In genomic region chr11:69848021-69848420, GRCm38 (mm10) we compare ENCODE assay signal across 9 mouse cellular contexts. TPM values are rescaled to one million over a fixed set of nuclear protein-coding genes. Genes with fewer than 3 reads are reported as not detected.
DNase-seq lines count a peak whose midpoint lies in the region; ATAC-seq lines count a peak whose summit lies in the region.
"Had no signal": no experiment of that assay in that cellular context is flagged by ENCODE, and none has a peak within 500 bp of the region (broad histone marks: within the 10 kb centered on the region; RNA-seq: fewer than 3 reads in every experiment).

No protein-coding gene starts in this region.

- WGBS in heart, embryonic 16.5 days = 98% methylated on average over 6 of the region's 6 CpGs
- WGBS in hindbrain, embryonic 14.5 days = 92% methylated on average over 6 of the region's 6 CpGs
- WGBS in midbrain, embryonic 15.5 days = 98% methylated on average over 6 of the region's 6 CpGs

- H3K27ac ChIP-seq in heart, embryonic 16.5 days (ENCODE audit: low read length) = no peak overlapping the region
- H3K27ac ChIP-seq in hindbrain, embryonic 14.5 days = no peak overlapping the region
- no peak overlapping the region for H3K27ac ChIP-seq in midbrain, embryonic 15.5 days

- peaks cover 30% of the 10 kb centered on the region for H3K36me3 ChIP-seq in heart, embryonic 16.5 days (ENCODE audit: control insufficient read depth, insufficient read depth)
- peaks cover 40% of the 10 kb centered on the region for H3K36me3 ChIP-seq in hindbrain, embryonic 14.5 days (replicated peaks; ENCODE audit: control insufficient read depth, insufficient read depth)
- peaks cover 13% of the 10 kb centered on the region; the same call in 1 of the 2 replicates for H3K36me3 ChIP-seq in midbrain, embryonic 15.5 days (replicated peaks)

- H3K4me3 ChIP-seq in heart, embryonic 16.5 days (ENCODE audit: low read length) = no peak overlapping the region
- H3K4me3 ChIP-seq in hindbrain, embryonic 14.5 days (replicated peaks; ENCODE audit: low read length) = peak overlapping the region; percentile 60
- H3K4me3 ChIP-seq in midbrain, embryonic 15.5 days = peak overlapping the region; percentile 81; the same call in 1 of the 2 replicates

- no peaks in the 10 kb centered on the region for H3K27me3 ChIP-seq in heart, embryonic 16.5 days (ENCODE audit: control insufficient read depth, insufficient read depth, low read length)
- no peaks in the 10 kb centered on the region for H3K27me3 ChIP-seq in hindbrain, embryonic 14.5 days (ENCODE audit: control insufficient read depth, insufficient read depth, low read length)
- H3K27me3 ChIP-seq in midbrain, embryonic 15.5 days (replicated peaks) = no peaks in the 10 kb centered on the region

- H3K9me3 ChIP-seq in heart, embryonic 16.5 days (replicated peaks; ENCODE audit: control insufficient read depth, low read length) = no peaks in the 10 kb centered on the region
- H3K9me3 ChIP-seq in hindbrain, embryonic 14.5 days (ENCODE audit: control insufficient read depth, low read length) = no peaks in the 10 kb centered on the region
- no peaks in the 10 kb centered on the region for H3K9me3 ChIP-seq in midbrain, embryonic 15.5 days

- DNase-seq in heart, adult 8-10 months (ENCODE audit: low spot score) = no peak
- peak; percentile 86 for DNase-seq in cerebellum, adult 9-11 months
- DNase-seq in hindbrain, embryonic 14.5 days (ENCODE audit: low spot score) = no peak
- no peak for DNase-seq in adrenal gland, postnatal 36 days
- no peak for DNase-seq in embryo, embryonic 11 days
- no peak for DNase-seq in left cerebral cortex, postnatal 25 days (ENCODE audit: low spot score in 2 of 2)

- ATAC-seq in heart, embryonic 16.5 days (replicated peaks; ENCODE audit: extremely low read depth, insufficient read depth, low FRiP score) = no peak
- ATAC-seq in hindbrain, embryonic 14.5 days (ENCODE audit: low FRiP score) = no peak
- ATAC-seq in midbrain, embryonic 15.5 days (replicated peaks) = no peak

- intact Hi-C loops in left cerebral cortex, postnatal 25 days (cut with DNase I) = no loop called here

- peaks cover 19% of the 10 kb centered on the region for H3K4me1 ChIP-seq in heart, embryonic 16.5 days (ENCODE audit: control insufficient read depth, insufficient read depth, low read length)
- peaks cover 24% of the 10 kb centered on the region for H3K4me1 ChIP-seq in hindbrain, embryonic 14.5 days (replicated peaks; ENCODE audit: control insufficient read depth, insufficient read depth, low read length)
- H3K4me1 ChIP-seq in midbrain, embryonic 15.5 days = peaks cover 29% of the 10 kb centered on the region

- H3K4me2 ChIP-seq in heart, embryonic 16.5 days (ENCODE audit: low read depth, low read length) = peak overlapping the region; percentile 78
- H3K4me2 ChIP-seq in hindbrain, embryonic 14.5 days (replicated peaks) = peak overlapping the region; percentile 86
- H3K4me2 ChIP-seq in midbrain, embryonic 15.5 days = peak overlapping the region; percentile 92

- no peak overlapping the region for H3K9ac ChIP-seq in heart, embryonic 16.5 days (ENCODE audit: low read length)
- peak overlapping the region; percentile 77; the same call in 1 of the 2 replicates for H3K9ac ChIP-seq in hindbrain, embryonic 14.5 days
- H3K9ac ChIP-seq in midbrain, embryonic 15.5 days = no peak overlapping the region

RNA-seq across cellular contexts. Expression of gene Plscr3, which starts 1.8 kb away (rescaled TPM):
- 72.1 and 74.9 TPM in 2 replicates for polyA plus RNA-seq in heart, embryonic 16.5 days (2015; fragmentation: Nextera tagmentation; extraction: Ambion mirVana)
- 10 to 100 TPM; 20.7 to 25.3 (median 21.7) TPM for total RNA-seq in heart, adult 8-10 months (2022)
- 39.3 and 39.8 TPM in 2 replicates for polyA plus RNA-seq in hindbrain, embryonic 14.5 days (2014; fragmentation: Nextera tagmentation; extraction: Ambion mirVana)
- polyA plus RNA-seq in midbrain, embryonic 15.5 days (2015; fragmentation: Nextera tagmentation; extraction: Ambion mirVana) = 52.3 and 53.5 TPM in 2 replicates
- total RNA-seq in adrenal gland, postnatal 36 days (2021) = 10 to 100 TPM; 49.3 to 50.4 TPM
- total RNA-seq in left cerebral cortex, postnatal 25 days (2021) = 10 to 100 TPM; 15.6 to 19.2 TPM

RNA-seq across cellular contexts. Expression of gene Tmem256, which starts 9.7 kb away (rescaled TPM):
- 258 and 323 TPM in 2 replicates for polyA plus RNA-seq in heart, embryonic 16.5 days (2015; fragmentation: Nextera tagmentation; extraction: Ambion mirVana)
- 100 to 1,000 TPM; 193 to 338 (median 283) TPM for total RNA-seq in heart, adult 8-10 months (2022)
- polyA plus RNA-seq in hindbrain, embryonic 14.5 days (2014; fragmentation: Nextera tagmentation; extraction: Ambion mirVana) = 321 and 409 TPM in 2 replicates
- polyA plus RNA-seq in midbrain, embryonic 15.5 days (2015; fragmentation: Nextera tagmentation; extraction: Ambion mirVana) = 318 and 320 TPM in 2 replicates
- total RNA-seq in adrenal gland, postnatal 36 days (2021) = 100 to 1,000 TPM; 144 to 166 TPM
- 100 to 1,000 TPM; 129 to 134 TPM for total RNA-seq in left cerebral cortex, postnatal 25 days (2021)

RNA-seq across cellular contexts. Expression of gene Nlgn2, which starts 10.4 kb away (rescaled TPM):
- 1.6 and 2.0 TPM in 2 replicates for polyA plus RNA-seq in heart, embryonic 16.5 days (2015; fragmentation: Nextera tagmentation; extraction: Ambion mirVana)
- 1 to 10 TPM; 3.1 to 6.9 (median 4.3) TPM for total RNA-seq in heart, adult 8-10 months (2022)
- polyA plus RNA-seq in hindbrain, embryonic 14.5 days (2014; fragmentation: Nextera tagmentation; extraction: Ambion mirVana) = 22.3 and 24.7 TPM in 2 replicates
- polyA plus RNA-seq in midbrain, embryonic 15.5 days (2015; fragmentation: Nextera tagmentation; extraction: Ambion mirVana) = 24.0 and 24.2 TPM in 2 replicates
- 10 to 100 TPM; 14.4 to 22.3 TPM for total RNA-seq in adrenal gland, postnatal 36 days (2021)
- total RNA-seq in left cerebral cortex, postnatal 25 days (2021) = 100 to 1,000 TPM; 233 to 248 TPM

RNA-seq across cellular contexts. Expression of gene Tnk1, which starts 10.5 kb away (rescaled TPM):
- 0.26 and 0.90 TPM in 2 replicates for polyA plus RNA-seq in heart, embryonic 16.5 days (2015; fragmentation: Nextera tagmentation; extraction: Ambion mirVana)
- total RNA-seq in heart, adult 8-10 months (2022) = under 1 TPM in 1 of 4 experiments, not detected in 3; 0.23 TPM
- polyA plus RNA-seq in hindbrain, embryonic 14.5 days (2014; fragmentation: Nextera tagmentation; extraction: Ambion mirVana) = not detected in 2 replicates
- polyA plus RNA-seq in midbrain, embryonic 15.5 days (2015; fragmentation: Nextera tagmentation; extraction: Ambion mirVana) = 0.10 and 0.28 TPM in 2 replicates
- total RNA-seq in adrenal gland, postnatal 36 days (2021) = not detected
- total RNA-seq in left cerebral cortex, postnatal 25 days (2021) = under 1 TPM in 1 of 2 experiments, not detected in 1; 0.27 TPM

RNA-seq across cellular contexts. Expression of gene Spem1, which starts 26.0 kb away (rescaled TPM):
- not detected in 2 replicates for polyA plus RNA-seq in heart, embryonic 16.5 days (2015; fragmentation: Nextera tagmentation; extraction: Ambion mirVana)
- not detected for total RNA-seq in heart, adult 8-10 months (2022)
- polyA plus RNA-seq in hindbrain, embryonic 14.5 days (2014; fragmentation: Nextera tagmentation; extraction: Ambion mirVana) = 0.40 and 0.44 TPM in 2 replicates
- polyA plus RNA-seq in midbrain, embryonic 15.5 days (2015; fragmentation: Nextera tagmentation; extraction: Ambion mirVana) = 0.55 and 0.65 TPM in 2 replicates
- total RNA-seq in adrenal gland, postnatal 36 days (2021) = not detected
- total RNA-seq in left cerebral cortex, postnatal 25 days (2021) = under 1 TPM in 1 of 2 experiments, not detected in 1; 0.43 TPM
- total RNA-seq: hematopoietic stem cell, adult 5-6 weeks had no signal

Comparison
In these comparisons a context has a peak if more than half of its experiments do, and no peak if none do; other contexts are left out.
1. RNA of gene Nlgn2, which starts 10.4 kb away (total RNA-seq): 233 to 248 TPM in left cerebral cortex, postnatal 25 days; 14.4 to 22.3 TPM in adrenal gland, postnatal 36 days and 3.1 to 6.9 TPM in heart, adult 8-10 months; every median in the first group is over 10 times any median in the second.
2. Peak in every context shown above with its lines, with median percentiles within 50 percentile points of each other: H3K4me2 ChIP-seq.